Mouse (Mus musculus) cerebellum, adult 11-12 months (tissue): ENCODE results near the gene Fam136a.
"Not testable (repeated sequence)": the region's sequence is repeated elsewhere in the genome, so short reads cannot be mapped to it uniquely, and the experiment has no call there.

ENCODE experiments used
- DNase-seq: peaks from one replicate; pipeline ENCODE4 v3.0.0; 2022

The Fam136a gene

GRCm38 (mm10) chr6:86368479-86368878, 3.0 kb downstream of the Fam136a start:
- DNase-seq: peak; percentile 35

GRCm38 (mm10) chr6:86370093-86370713, 4.8 kb downstream of the Fam136a start:
- DNase-seq: no peak

DNA sequence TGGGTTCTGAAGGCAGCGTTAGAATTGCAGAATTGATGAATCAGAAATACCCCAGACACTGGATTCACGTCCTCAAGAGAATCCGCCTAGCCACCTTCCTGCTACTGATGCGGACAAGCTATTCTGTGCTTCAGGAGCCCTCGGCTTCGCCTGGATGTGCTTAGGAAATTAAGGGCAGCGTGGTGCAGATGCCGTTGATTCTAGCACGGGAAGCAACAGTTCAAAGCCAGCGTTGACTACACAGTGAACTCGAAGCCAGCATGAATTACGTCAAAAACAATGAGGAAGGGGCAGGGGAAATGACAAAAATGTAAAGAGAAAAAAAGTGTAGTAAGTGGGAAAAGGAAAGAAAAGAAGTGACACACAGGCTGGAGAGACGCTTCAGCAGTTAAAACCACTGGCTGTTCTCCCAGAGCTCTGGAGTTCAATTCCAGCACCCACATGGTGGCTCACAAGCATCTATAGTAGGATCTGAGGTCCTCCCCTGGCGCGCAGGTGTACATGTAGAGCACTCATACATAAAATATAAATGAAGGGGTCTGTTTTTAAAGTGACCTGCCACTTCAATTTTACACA, 5.4 kb downstream of the Fam136a start, which contains the start of gene Snrpg:
Gene Snrpg (plus strand): TSS at position 541 of the 576 bp plus-strand sequence.
- no peak for DNase-seq

GRCm38 (mm10) chr6:86371340-86371911, 6.0 kb downstream of the Fam136a start:
- DNase-seq: peak; percentile 96

DNA sequence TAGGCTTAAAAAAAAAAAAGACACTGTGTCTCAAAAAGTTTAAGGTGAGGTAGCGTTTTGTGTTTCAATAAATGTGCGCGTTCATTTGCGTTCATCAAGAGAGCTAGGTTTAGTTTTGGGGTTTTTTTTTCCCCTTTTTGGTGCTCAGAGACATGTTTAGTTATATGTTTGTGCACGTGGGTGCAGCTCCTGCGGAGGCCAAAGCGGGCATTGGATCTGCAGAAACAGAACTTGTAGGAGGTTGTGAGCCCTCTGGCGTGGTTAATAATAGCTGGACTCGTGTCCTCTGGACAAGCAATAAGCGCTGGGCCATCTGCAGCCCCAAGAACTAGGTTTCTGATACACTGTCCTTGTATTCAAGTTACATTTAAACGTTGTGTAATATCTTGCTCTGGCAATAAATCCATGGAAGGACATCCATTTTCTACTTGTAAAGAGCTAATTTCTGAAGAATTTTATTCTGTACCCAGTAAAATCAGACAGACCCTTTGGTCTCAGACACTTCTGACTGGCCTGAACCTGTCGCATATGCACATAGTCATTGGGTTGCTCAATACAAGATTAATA, 6.6 kb downstream of the Fam136a start:
- DNase-seq: no peak

GRCm38 (mm10) chr6:86373556-86373955, 8.1 kb downstream of the Fam136a start:
- no peak for DNase-seq

DNA sequence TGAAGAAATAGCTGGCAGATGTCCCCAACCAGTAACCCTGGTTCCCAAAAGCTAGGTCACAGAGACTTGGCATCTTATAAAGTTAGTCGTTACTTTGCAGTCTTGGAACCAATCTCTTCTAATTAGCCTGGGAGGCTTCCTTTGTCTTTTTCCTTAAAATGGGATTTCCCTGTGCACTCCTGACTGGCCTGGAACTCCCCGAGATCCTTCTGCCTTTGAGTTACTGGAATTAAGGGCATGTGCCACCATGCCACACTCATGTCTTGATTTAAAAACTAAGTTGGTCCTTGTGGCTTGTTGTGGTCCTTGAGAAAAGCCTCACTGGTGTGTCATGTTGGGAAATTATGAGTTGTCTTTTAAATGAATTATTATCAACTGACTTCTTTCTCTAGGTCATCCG, 12.9 kb downstream of the Fam136a start:
- no peak for DNase-seq

GRCm38 (mm10) chr6:86380112-86380511, 14.7 kb downstream of the Fam136a start:
- DNase-seq: not testable (repeated sequence)

DNA sequence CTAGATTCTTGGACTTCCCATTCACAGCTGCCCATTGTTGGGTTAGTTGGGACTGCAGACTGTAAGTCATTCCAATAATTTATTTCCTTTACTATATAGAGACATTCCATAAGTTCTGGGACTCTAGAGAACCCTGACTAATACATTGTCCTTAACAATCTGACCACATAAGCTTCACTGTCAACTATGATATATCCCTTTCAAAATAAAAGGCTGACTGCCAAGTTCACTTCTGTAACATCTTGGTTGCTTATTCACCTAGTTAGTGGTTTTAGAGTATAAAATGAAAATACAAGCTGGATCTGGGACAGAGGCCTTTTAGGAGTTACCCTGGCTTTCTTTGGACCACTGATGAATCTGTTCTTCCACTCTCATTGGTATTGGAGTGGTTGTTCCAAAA, 17.1 kb downstream of the Fam136a start:
- DNase-seq: no peak

DNA sequence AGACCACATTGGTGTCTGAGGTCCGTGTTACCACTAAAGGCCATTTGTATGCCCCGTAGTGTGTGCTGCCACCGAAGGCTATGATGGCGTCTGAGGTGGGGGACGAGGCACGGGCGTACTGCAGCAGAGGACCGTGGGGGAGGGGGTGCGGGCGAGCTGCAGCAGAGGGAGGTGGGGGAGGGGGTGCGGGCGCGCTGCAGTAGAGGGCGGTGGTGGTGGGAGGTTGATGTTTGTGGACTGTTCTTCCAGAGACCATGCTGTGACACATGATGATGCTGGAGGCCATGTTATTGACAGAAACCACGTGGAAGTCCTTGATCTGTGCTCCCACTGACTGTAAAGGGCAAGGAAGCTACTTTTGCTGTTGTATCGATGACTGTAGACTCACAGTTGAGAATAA, 17.9 kb downstream of the Fam136a start:
- DNase-seq: no peak

GRCm38 (mm10) chr6:86384692-86385091, 19.2 kb downstream of the Fam136a start:
- no peak for DNase-seq

GRCm38 (mm10) chr6:86385362-86386104, 20.1 kb downstream of the Fam136a start:
- DNase-seq: no peak

DNA sequence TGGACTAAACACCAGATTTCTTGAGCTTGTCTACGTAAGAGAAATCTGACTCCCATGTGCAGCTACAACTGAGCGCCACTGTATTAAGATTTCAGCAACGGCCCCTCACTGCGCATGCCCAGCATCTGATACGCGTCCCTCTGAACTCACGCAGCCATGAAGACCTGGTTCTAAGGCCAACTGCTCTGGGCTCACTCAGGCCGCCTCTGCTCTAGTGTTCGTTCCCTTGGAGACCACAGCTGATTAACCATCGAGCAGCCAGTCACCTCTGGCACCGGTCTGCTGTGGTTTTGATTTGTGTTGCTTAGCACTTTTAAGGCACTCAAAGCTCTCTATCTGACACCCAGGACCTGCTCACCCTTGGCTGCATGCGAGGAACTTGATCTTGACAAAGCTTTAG, 21.9 kb downstream of the Fam136a start:
- DNase-seq: no peak

GRCm38 (mm10) chr6:86388461-86388860, 23.0 kb downstream of the Fam136a start:
- DNase-seq: no peak

GRCm38 (mm10) chr6:86391326-86391725, 25.9 kb downstream of the Fam136a start:
- DNase-seq: no peak

GRCm38 (mm10) chr6:86393187-86393586, 27.7 kb downstream of the Fam136a start:
- DNase-seq: no peak

DNA sequence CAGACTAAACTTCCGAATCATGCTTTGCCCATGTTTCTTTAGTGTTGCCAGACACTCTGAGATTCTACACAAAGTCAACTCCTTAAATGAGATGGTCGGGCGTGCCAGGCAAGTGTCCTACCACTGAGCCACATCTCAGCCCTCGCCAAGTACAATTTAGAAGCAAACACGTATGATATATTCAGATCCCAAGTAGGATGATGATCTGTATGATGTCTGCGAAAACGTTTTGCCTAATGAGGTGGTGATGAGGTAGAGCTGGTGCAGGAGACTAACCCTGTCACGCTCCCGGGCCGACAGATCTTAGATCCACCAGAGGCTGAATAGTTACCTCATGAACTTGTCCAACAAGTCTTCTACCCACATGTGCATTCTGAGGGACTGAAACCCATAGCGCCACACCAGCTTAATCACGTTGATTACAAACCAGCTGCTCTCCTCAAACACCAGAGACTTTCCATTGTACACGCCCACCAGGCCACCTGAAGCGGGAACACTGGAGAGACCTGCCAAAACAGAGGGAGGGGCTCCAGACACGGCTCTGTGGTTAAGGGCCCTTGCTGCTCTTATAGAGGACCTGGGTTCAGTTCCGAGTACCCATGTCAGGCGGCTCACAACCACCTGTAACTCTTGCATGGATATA, 28.8 kb downstream of the Fam136a start:
- no peak for DNase-seq

DNA sequence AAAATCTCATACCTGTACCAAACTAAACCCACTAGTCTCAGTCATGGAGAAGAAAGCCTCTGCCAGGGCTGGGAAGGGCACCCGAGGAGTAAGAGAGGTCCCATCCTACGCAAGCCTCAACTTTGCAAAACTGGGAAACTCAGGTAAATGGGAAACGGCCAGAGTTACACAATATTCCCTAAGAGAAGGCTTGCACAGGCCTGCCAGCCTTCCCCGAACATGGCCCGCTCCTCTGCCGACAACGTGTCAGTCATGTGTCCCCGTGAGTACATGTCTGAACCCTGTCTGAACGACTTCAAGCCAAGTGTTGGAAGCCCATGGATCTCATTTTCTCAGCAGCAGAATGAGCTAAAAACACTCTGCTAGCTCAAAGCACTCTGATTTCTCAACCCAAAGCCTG, 29.6 kb downstream of the Fam136a start:
- no peak for DNase-seq

DNA sequence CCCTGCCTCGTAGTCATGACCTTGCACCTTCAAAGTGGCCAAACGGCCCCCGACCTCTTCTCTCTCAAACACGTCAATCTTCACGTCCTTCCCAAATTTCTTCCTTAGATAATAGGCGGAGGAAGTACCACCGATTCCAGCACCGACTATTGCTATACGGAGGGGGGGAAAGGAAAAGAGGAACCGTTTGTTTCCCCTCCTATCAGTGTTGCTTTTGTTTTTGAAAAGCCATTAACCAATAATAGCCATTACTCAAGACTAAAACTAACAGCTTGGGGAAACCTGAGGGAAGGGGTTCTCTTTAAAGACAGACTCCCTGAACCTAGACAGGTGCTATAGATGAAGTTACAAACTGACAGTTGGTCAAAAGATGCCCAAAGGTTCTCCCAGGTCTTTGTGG, 30.5 kb downstream of the Fam136a start:
- no peak for DNase-seq

- peak; percentile 88 for DNase-seq
These were observed 31.3 kb downstream of the Fam136a start, which contains the start of gene Pcyox1 for GRCm38 (mm10) chr6:86396581-86397256. Gene Pcyox1, minus strand, starts transcription at chr6:86397154.

GRCm38 (mm10) chr6:86397257-86397980, 32.0 kb downstream of the Fam136a start:
- DNase-seq: no peak

GRCm38 (mm10) chr6:86398986-86399385, 33.5 kb downstream of the Fam136a start:
- DNase-seq: no peak
